Mouse (Mus musculus) layer of hippocampus, adult 18-20 months (tissue): ENCODE results near the gene Atp2a2. TPM values are rescaled to one million over a fixed set of nuclear protein-coding genes. Genes with fewer than 3 reads are reported as not detected.

Source experiments
- DNase-seq, 2 experiments: peaks; one replicate each; pipeline ENCODE4 v3.0.0; 2022; ENCODE audit warnings: low spot score in 2 of 2
- total RNA-seq, 2 experiments: library from RNA; stranded (reverse); gene quantifications; 2 replicates each; pipeline ENCODE4 v1.2.3; 2021

Gene Atp2a2
- total RNA-seq, 2 experiments from 2014 or later: 601 to 621 TPM

GRCm38 (mm10) chr5:122520254-122521129, 18.5 kb upstream of the Atp2a2 start:
- DNase-seq: no peak

GRCm38 (mm10) chr5:122519043-122519660, 17.1 kb upstream of the Atp2a2 start:
- no peak for DNase-seq

- DNase-seq: no peak
These were observed 16.2 kb upstream of the Atp2a2 start for GRCm38 (mm10) chr5:122518247-122518646.

- DNase-seq: no peak
These were observed 14.9 kb upstream of the Atp2a2 start for GRCm38 (mm10) chr5:122516901-122517300.

- DNase-seq: no peak
These were observed 14.2 kb upstream of the Atp2a2 start for GRCm38 (mm10) chr5:122516029-122516730.

- no peak for DNase-seq
These were observed 12.1 kb upstream of the Atp2a2 start for GRCm38 (mm10) chr5:122514127-122514521.

- DNase-seq: no peak
These were observed 11.5 kb upstream of the Atp2a2 start for GRCm38 (mm10) chr5:122513421-122514126.

GRCm38 (mm10) chr5:122512011-122512410, 10.0 kb upstream of the Atp2a2 start:
- no peak for DNase-seq

GRCm38 (mm10) chr5:122511405-122511804, 9.4 kb upstream of the Atp2a2 start:
- no peak for DNase-seq

GRCm38 (mm10) chr5:122510651-122511157, 8.7 kb upstream of the Atp2a2 start:
- peak; percentile 39 to 77 for DNase-seq

- no peak for DNase-seq
These were observed 7.6 kb upstream of the Atp2a2 start for GRCm38 (mm10) chr5:122509608-122510007.

GRCm38 (mm10) chr5:122508861-122509306, 6.9 kb upstream of the Atp2a2 start:
- DNase-seq: no peak

GRCm38 (mm10) chr5:122507396-122507795, 5.4 kb upstream of the Atp2a2 start:
- DNase-seq: no peak

- DNase-seq: no peak
These were observed 4.4 kb upstream of the Atp2a2 start for GRCm38 (mm10) chr5:122506462-122506861.

- no peak for DNase-seq
These were observed 3.5 kb upstream of the Atp2a2 start for GRCm38 (mm10) chr5:122505554-122505953.

GRCm38 (mm10) chr5:122503760-122504119, 1.7 kb upstream of the Atp2a2 start:
- no peak for DNase-seq

GRCm38 (mm10) chr5:122503015-122503759, 1.2 kb upstream of the Atp2a2 start:
- DNase-seq: no peak

- peak in 1 of 2 experiments; percentile 45 for DNase-seq
These were observed 636 bp downstream of the Atp2a2 start for GRCm38 (mm10) chr5:122501101-122502076.

- DNase-seq: no peak
These were observed 1.5 kb downstream of the Atp2a2 start for GRCm38 (mm10) chr5:122500563-122500962.
